Mouse (Mus musculus) cortical plate, adult 2 months (tissue): ENCODE data around the gene Klhl29.

Source experiments
- CTCF ChIP-seq: fragments of 200-500 bp; IDR thresholded peaks from 2 replicates; pipeline ENCODE4 v1.5.1; 2011; ENCODE audit warnings: mild to moderate bottlenecking, control low read depth, low read length; ENCODE audit not compliant: insufficient read depth; ENCODE audit errors: extremely low read depth
- POLR2A ChIP-seq: fragments of 200-500 bp; IDR thresholded peaks from 2 replicates; pipeline ENCODE4 v1.6.1; 2011; ENCODE audit warnings: mild to moderate bottlenecking, low read length, control low read depth; ENCODE audit not compliant: insufficient read depth; ENCODE audit errors: extremely low read depth

DNA sequence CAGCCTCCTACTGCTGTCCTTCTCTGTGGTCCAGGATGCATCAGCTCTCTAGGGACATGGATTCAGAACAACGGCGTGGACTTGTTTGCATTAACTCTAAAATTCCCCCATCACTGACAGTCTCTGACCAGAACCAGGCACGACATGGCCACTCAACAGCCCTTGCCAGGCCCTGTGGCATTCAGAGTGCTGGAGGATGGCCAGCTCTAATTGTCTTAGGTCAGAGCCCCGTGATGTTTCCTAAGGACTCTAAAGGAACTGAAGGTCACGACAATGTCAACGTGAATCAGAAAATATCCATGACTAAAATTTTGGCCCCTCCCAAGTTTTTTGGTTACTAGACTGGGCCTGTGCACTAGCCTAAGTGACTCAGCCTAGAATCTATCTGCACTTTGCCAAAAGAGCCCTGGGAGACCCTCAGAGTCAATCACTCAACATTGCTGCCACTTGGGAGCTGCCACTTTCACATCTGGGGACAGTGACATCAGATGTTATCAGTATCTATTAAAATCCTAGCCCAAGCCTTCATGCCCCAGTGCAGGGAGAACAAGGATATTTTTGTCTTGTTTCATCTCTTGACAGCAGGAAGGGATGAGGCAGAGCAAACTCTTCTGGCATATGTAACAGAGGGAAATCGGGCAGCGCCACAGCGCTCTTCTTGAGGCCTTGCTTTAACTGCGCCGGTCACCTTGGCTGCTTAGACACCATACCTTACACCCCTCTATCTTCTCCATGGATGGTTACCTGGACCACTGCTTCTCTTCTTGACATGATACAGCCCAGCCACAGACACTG is 24.8 kb downstream of the Klhl29 start:
- TF ChIP-seq CTCF (no peak), POLR2A (no peak)
